Mouse (Mus musculus): ENCODE data around the gene E4f1. TPM values are rescaled to one million over a fixed set of nuclear protein-coding genes. Genes with fewer than 3 reads are reported as not detected.
"Not testable (repeated sequence)": the region's sequence is repeated elsewhere in the genome, so short reads cannot be mapped to it uniquely, and the experiment has no call there.

E4f1 gene
- polyA plus RNA-seq, 1 experiment from 2014 or later = 26.1 TPM

GRCm38 (mm10) chr17:24468636-24469246 lies 1.4 kb downstream of the E4f1 start:
- Histone ChIP-seq H3K4me1 (ENCODE audit: control insufficient read depth, insufficient read depth, low read length) (peaks cover 24% of the 10 kb centered on the region), H3K36me3 (ENCODE audit: control insufficient read depth, insufficient read depth, low read length) (no peaks in the 10 kb centered on the region), H3K4me2 (ENCODE audit: low read depth, low read length) (no peak overlapping the region), H3K27me3 (replicated peaks; ENCODE audit: control insufficient read depth, insufficient read depth, low read length) (no peaks in the 10 kb centered on the region), H3K4me3 (ENCODE audit: low read length) (no peak overlapping the region), H3K27ac (ENCODE audit: low read length) (no peak overlapping the region), H3K9ac (ENCODE audit: low read depth, low read length) (no peak overlapping the region), H3K9me3 (ENCODE audit: control insufficient read depth, low read length) (no peaks in the 10 kb centered on the region)
- WGBS = 95% methylated on average over 5 of the region's 5 CpGs
- no peak for ATAC-seq

GRCm38 (mm10) chr17:24463374-24464133 lies 6.6 kb downstream of the E4f1 start:
- Histone ChIP-seq H3K27me3 (replicated peaks; ENCODE audit: control insufficient read depth, insufficient read depth, low read length) (no peaks in the 10 kb centered on the region), H3K9ac (ENCODE audit: low read depth, low read length) (no peak overlapping the region), H3K4me3 (ENCODE audit: low read length) (no peak overlapping the region), H3K36me3 (ENCODE audit: control insufficient read depth, insufficient read depth, low read length) (no peaks in the 10 kb centered on the region), H3K4me2 (ENCODE audit: low read depth, low read length) (no peak overlapping the region), H3K27ac (ENCODE audit: low read length) (no peak overlapping the region), H3K9me3 (ENCODE audit: control insufficient read depth, low read length) (no peaks in the 10 kb centered on the region), H3K4me1 (ENCODE audit: control insufficient read depth, insufficient read depth, low read length) (no peaks in the 10 kb centered on the region)
- WGBS = 57% methylated on average over 6 of the region's 6 CpGs
- peak; percentile 52; the same call in 1 of the 2 replicates for ATAC-seq

DNA sequence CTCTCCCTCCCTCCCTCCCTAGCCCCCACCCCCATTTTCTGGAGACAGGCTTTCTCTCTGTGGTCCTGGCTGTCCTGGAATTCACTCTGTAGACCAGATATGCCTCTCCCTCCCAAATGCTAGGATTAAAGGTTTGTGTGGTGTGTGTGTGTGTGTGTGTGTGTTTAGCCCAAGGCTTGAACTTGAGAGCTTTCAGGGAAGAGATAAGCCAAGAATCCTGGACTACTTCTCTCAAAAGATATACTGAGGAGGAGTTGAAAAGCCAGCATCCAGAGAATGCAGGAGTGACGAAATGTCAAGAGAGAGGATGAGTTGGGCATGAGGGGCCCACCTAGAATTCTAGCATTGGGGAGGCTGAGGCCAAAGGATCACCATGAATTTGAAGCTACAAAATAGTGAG lies 7.2 kb downstream of the E4f1 start:
- H3K9ac ChIP-seq (ENCODE audit: low read depth, low read length) = no peak overlapping the region
- no peak overlapping the region for H3K4me2 ChIP-seq (ENCODE audit: low read depth, low read length)
- no peaks in the 10 kb centered on the region for H3K9me3 ChIP-seq (ENCODE audit: control insufficient read depth, low read length)
- ATAC-seq = no peak
- H3K27me3 ChIP-seq (replicated peaks; ENCODE audit: control insufficient read depth, insufficient read depth, low read length) = no peaks in the 10 kb centered on the region
- no peaks in the 10 kb centered on the region for H3K36me3 ChIP-seq (ENCODE audit: control insufficient read depth, insufficient read depth, low read length)
- H3K4me3 ChIP-seq (ENCODE audit: low read length) = no peak overlapping the region
- H3K27ac ChIP-seq (ENCODE audit: low read length) = no peak overlapping the region
- H3K4me1 ChIP-seq (ENCODE audit: control insufficient read depth, insufficient read depth, low read length) = no peaks in the 10 kb centered on the region
- WGBS = 77% methylated on average over 1 of the region's 1 CpGs

- H3K4me3 ChIP-seq (ENCODE audit: low read length) = no peak overlapping the region
- no peaks in the 10 kb centered on the region for H3K4me1 ChIP-seq (ENCODE audit: control insufficient read depth, insufficient read depth, low read length)
- H3K4me2 ChIP-seq (ENCODE audit: low read depth, low read length) = no peak overlapping the region
- H3K9me3 ChIP-seq (ENCODE audit: control insufficient read depth, low read length) = no peaks in the 10 kb centered on the region
- H3K9ac ChIP-seq (ENCODE audit: low read depth, low read length) = no peak overlapping the region
- no peak for ATAC-seq
- no peaks in the 10 kb centered on the region for H3K27me3 ChIP-seq (replicated peaks; ENCODE audit: control insufficient read depth, insufficient read depth, low read length)
- WGBS = 83% methylated on average over 2 of the region's 2 CpGs
- H3K36me3 ChIP-seq (ENCODE audit: control insufficient read depth, insufficient read depth, low read length) = no peaks in the 10 kb centered on the region
- no peak overlapping the region for H3K27ac ChIP-seq (ENCODE audit: low read length)
Observed at GRCm38 (mm10) chr17:24461580-24461979, 8.5 kb downstream of the E4f1 start.

GRCm38 (mm10) chr17:24455523-24456206 lies 14.4 kb downstream of the E4f1 start:
- Histone ChIP-seq H3K27ac (ENCODE audit: low read length) (0 out of 2 replicates have a peak overlapping the region, but pooled peaks have one; percentile 23), H3K4me3 (ENCODE audit: low read length) (peak overlapping the region; percentile 6; the same call in 1 of the 2 replicates), H3K4me2 (ENCODE audit: low read depth, low read length) (peak overlapping the region; percentile 39; the same call in 1 of the 2 replicates)
- not testable (repeated sequence) for H3K9ac ChIP-seq (ENCODE audit: low read depth, low read length); H3K9me3 ChIP-seq (ENCODE audit: control insufficient read depth, low read length); H3K4me1 ChIP-seq (ENCODE audit: control insufficient read depth, insufficient read depth, low read length); H3K36me3 ChIP-seq (ENCODE audit: control insufficient read depth, insufficient read depth, low read length); H3K27me3 ChIP-seq (replicated peaks; ENCODE audit: control insufficient read depth, insufficient read depth, low read length)
- ATAC-seq = peak; percentile 32
- 49% methylated on average over 10 of the region's 10 CpGs for WGBS

GRCm38 (mm10) chr17:24454756-24455522 lies 15.2 kb downstream of the E4f1 start:
- no peaks in the 10 kb centered on the region for H3K36me3 ChIP-seq (ENCODE audit: control insufficient read depth, insufficient read depth, low read length)
- peak overlapping the region; percentile 90 for H3K9ac ChIP-seq (ENCODE audit: low read depth, low read length)
- H3K27ac ChIP-seq (ENCODE audit: low read length) = peak overlapping the region; percentile 97
- H3K27me3 ChIP-seq (replicated peaks; ENCODE audit: control insufficient read depth, insufficient read depth, low read length) = no peaks in the 10 kb centered on the region
- H3K4me3 ChIP-seq (ENCODE audit: low read length) = peak overlapping the region; percentile 78
- under 1% methylated on average over 67 of the region's 67 CpGs for WGBS
- H3K4me2 ChIP-seq (ENCODE audit: low read depth, low read length) = peak overlapping the region; percentile 77
- peaks cover 10% of the 10 kb centered on the region; the same call in 1 of the 2 replicates for H3K4me1 ChIP-seq (ENCODE audit: control insufficient read depth, insufficient read depth, low read length)
- ATAC-seq = peak; percentile 95
- H3K9me3 ChIP-seq (ENCODE audit: control insufficient read depth, low read length) = no peaks in the 10 kb centered on the region

DNA sequence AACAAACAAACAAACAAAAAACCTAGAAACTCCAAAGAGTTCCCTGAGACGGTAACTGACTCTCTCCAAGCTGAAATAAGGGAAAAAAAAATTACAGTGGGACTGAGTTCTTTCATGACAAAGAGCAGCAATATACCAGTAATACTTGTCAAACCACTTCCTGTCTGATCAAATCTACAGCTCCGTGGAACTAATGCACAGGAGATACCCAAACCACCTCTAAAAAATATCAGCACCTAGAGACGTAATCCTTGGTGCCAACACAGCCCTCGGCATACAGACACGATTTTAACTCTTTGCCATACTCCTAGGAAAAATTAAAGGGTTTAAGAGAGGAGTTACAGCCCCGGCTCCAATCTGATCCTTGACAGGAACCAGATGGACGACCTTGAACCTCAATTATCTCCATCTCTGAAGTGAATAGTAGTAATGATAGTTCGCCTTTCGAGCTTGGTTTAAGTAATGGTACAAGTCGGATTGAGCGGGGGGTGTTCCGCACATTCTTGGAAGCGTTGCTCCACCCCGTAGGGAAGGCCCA lies 15.8 kb downstream of the E4f1 start:
- H3K36me3 ChIP-seq (ENCODE audit: control insufficient read depth, insufficient read depth, low read length) = no peaks in the 10 kb centered on the region
- H3K4me1 ChIP-seq (ENCODE audit: control insufficient read depth, insufficient read depth, low read length) = peaks cover 10% of the 10 kb centered on the region; the same call in 1 of the 2 replicates
- H3K4me3 ChIP-seq (ENCODE audit: low read length) = peak overlapping the region; percentile 78
- H3K27ac ChIP-seq (ENCODE audit: low read length) = peak overlapping the region; percentile 97
- peak overlapping the region; percentile 90 for H3K9ac ChIP-seq (ENCODE audit: low read depth, low read length)
- WGBS = 2% methylated on average over 14 of the region's 14 CpGs
- peak overlapping the region; percentile 77 for H3K4me2 ChIP-seq (ENCODE audit: low read depth, low read length)
- H3K9me3 ChIP-seq (ENCODE audit: control insufficient read depth, low read length) = no peaks in the 10 kb centered on the region
- ATAC-seq = peak; percentile 6; the same call in 1 of the 2 replicates
- H3K27me3 ChIP-seq (replicated peaks; ENCODE audit: control insufficient read depth, insufficient read depth, low read length) = no peaks in the 10 kb centered on the region

DNA sequence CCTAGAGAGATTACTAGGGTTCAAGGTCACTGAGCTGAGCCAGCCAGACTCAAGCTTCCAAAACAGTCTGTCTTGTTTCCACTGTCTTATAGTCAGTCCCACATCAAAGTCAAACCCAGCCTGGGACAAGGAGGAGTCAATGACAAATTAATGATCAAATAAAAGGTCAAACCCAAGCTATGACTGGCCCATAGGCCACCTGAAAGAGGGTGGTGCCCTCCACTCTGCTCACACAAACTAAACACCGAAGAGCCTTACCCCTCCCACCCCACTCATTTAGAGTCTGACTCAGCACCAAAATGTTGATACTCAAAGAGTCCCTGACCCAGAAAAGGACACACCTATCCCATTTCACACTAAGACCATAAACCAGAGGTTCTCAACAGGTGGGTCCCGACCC lies 16.7 kb downstream of the E4f1 start:
- H3K36me3 ChIP-seq (ENCODE audit: control insufficient read depth, insufficient read depth, low read length) = 0 out of 2 replicates have a peak, but pooled peaks cover 3% of the 10 kb centered on the region
- WGBS = 76% methylated on average over 2 of the region's 2 CpGs
- no peaks in the 10 kb centered on the region for H3K27me3 ChIP-seq (replicated peaks; ENCODE audit: control insufficient read depth, insufficient read depth, low read length)
- H3K9ac ChIP-seq (ENCODE audit: low read depth, low read length) = no peak overlapping the region
- no peak overlapping the region; the same call in 1 of the 2 replicates for H3K27ac ChIP-seq (ENCODE audit: low read length)
- H3K9me3 ChIP-seq (ENCODE audit: control insufficient read depth, low read length) = no peaks in the 10 kb centered on the region
- H3K4me1 ChIP-seq (ENCODE audit: control insufficient read depth, insufficient read depth, low read length) = peaks cover 10% of the 10 kb centered on the region; the same call in 1 of the 2 replicates
- H3K4me2 ChIP-seq (ENCODE audit: low read depth, low read length) = no peak overlapping the region
- no peak for ATAC-seq
- H3K4me3 ChIP-seq (ENCODE audit: low read length) = no peak overlapping the region
